Mouse (Mus musculus): Measurements from ENCODE around the gene Prkaa2. TPM values are rescaled to one million over a fixed set of nuclear protein-coding genes. Genes with fewer than 3 reads are reported as not detected.

The Prkaa2 gene
- 17.0 and 20.9 TPM in 2 replicates for polyA plus RNA-seq (2015; fragmentation: Nextera tagmentation; extraction: Ambion mirVana)

GRCm38 (mm10) chr4:105109199-105109989 is at the start of gene Prkaa2:
Prkaa2 (minus strand) TSS chr4:105109890.

GRCm38 (mm10) chr4:105157276-105158168 is 47.8 kb upstream of the Prkaa2 start, which contains the start of gene Plpp3:
Plpp3 (plus strand) TSS chr4:105157347.

Other genes with a start within 250 kb of the Prkaa2 start
- not detected in 2 replicates for gene C8a, start 233.5 kb downstream of the Prkaa2 start, polyA plus RNA-seq (2015; fragmentation: Nextera tagmentation; extraction: Ambion mirVana)
- 0.10 TPM in 1 of 2 replicates, not detected in the other for gene Fyb2, start 196.4 kb downstream of the Prkaa2 start, polyA plus RNA-seq (2015; fragmentation: Nextera tagmentation; extraction: Ambion mirVana)
- gene Plpp3, start 47.5 kb upstream of the Prkaa2 start, polyA plus RNA-seq (2015; fragmentation: Nextera tagmentation; extraction: Ambion mirVana), result 99.1 and 118 TPM in 2 replicates

Data from skeletal muscle tissue, postnatal 0 days (tissue).